Mouse (Mus musculus) ZHBTc4 (cell line): ENCODE results near the gene Phf5a.

Experiments
- DNase-seq: peaks from one replicate; pipeline ENCODE4 v3.0.0-alpha.2; 2011; ENCODE audit warnings: low read depth, low spot score

Gene Phf5a

GRCm38 (mm10) chr15:81885418-81885934 is 13.8 kb upstream of the Phf5a start:
- no peak for DNase-seq

GRCm38 (mm10) chr15:81882348-81882747 is 10.6 kb upstream of the Phf5a start:
- no peak for DNase-seq

- DNase-seq = no peak
These were observed 8.1 kb upstream of the Phf5a start for GRCm38 (mm10) chr15:81879531-81880401.

DNA sequence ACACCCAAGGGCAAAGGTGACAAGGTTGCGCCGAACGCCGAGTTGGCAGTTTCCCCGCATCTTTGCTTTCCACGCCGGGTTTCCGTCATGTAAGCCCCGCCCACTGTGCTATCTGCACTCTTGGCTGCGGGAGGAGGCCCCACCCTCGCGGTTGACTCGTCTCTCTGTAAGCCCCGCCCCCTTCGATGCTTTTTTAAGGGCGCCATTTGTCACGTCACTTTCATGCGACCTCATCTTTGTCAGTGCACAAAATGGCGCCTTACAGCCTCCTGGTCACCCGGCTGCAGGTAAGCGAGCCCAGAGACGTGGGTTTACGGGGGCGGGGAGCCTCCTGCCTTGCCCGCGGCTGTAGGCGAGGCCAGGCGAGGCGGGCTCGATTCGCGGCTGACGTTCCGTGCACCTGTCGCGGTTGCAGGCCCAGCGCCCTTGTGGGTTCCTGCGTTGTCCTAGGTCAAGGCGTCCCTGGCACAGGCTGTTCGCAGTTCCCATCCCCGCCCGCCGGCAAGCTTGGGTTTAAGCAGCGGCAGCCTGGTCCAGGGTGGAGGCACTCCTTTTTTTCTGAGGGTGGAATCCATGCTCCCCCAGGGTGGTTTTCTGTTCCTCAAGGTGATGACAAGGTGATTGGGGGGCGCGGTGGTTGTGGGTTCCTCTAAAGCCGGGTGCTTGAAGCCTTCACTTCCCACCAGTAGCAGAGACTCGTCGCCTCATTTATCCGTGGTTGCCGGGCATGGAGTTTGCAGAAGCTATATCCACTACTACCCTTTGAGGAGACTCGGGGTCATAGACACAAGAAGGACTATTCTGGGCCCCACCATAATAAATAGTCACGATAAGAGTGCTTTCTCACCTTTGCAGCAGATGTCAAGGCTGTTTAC is 788 bp upstream of the Phf5a start, which contains the start of gene Aco2:
Gene Aco2 (plus strand): TSS at position 48 of the 875 bp plus-strand sequence.
- DNase-seq = peak; percentile 99

DNA sequence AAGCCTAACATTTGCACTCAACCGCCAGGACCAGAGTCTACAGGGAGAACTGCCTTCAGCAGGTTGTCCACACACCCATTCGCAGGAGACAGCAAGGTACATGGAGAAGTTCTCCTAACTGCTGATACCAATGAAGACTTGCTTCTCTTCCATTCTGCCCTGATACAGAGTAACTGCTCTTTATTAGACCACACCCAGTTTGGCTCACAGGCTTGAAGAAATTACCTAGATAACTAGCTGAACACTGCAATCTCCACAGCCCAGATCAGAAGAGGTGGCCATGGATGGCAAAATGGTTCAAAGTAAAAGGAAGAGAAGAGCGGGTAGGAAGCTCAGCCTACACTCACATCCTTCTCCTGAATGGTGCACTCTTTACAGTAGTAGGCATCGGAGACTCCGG is 1.7 kb downstream of the Phf5a start:
- DNase-seq = no peak

DNA sequence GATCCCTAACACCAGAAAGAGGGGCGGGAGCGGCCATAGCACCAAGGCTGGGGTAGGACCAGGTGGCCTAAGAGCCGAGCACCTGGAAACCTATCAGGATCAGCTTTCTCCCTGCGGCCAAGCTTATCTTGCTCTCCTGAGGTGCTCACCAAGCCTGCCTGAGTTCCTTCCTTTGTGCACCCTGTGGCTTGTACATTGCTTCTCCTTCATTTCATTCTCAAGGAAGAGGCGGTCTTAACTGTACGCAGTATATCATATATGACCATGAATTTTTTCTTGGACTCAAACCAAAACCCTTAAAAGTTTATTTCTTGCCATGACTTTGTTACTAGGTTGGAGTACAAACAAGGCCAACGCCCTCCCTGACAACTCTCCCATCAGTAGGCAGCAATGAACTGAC is 7.5 kb downstream of the Phf5a start:
- no peak for DNase-seq

- no peak for DNase-seq
These were observed 11.1 kb downstream of the Phf5a start for GRCm38 (mm10) chr15:81860471-81861135.

- peak; percentile 83 for DNase-seq
These were observed 12.1 kb downstream of the Phf5a start for GRCm38 (mm10) chr15:81859330-81860255.

DNA sequence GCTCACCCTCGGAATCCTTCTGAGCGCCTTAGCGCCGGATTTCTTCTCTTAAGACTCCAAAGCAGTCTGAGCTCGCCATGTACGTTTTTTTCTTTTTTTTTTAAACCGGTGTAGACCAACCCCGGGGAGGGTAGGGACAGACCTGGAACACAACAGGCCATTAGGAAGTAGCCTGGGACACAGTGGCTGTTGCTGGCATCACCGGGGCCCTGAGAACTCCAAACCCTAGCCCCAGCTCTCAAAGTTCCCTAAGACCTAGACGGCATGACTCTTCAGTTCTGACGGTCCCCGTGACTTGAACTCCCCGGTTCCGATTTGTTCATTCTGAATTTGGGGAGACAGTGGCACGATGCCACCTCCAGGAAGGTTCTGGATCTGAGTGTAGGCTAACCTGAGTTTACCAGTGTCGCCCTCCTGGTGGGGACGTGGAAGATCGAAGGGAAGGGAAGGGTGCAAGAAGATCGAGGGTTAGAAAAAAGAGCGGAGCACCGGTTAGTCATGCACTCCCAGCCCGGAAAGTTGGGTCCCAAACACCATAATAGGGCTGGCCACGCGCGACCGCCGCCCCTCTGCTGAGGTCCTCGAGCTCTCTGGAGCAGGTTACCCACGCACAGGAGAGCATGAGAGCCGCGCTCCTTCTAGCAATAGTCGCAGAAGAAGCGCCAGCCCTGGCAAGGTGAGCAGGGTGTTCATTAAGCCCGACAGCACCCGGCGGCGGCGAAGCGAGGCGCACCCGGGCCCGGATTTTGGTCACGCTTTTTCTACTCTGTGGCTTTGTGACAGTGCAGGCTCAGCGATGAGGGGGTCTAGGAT is 13.0 kb downstream of the Phf5a start, which contains the start of gene Tob2:
Gene Tob2 (minus strand): TSS at position 280 of the 813 bp plus-strand sequence.
- peak; percentile 65 for DNase-seq

DNA sequence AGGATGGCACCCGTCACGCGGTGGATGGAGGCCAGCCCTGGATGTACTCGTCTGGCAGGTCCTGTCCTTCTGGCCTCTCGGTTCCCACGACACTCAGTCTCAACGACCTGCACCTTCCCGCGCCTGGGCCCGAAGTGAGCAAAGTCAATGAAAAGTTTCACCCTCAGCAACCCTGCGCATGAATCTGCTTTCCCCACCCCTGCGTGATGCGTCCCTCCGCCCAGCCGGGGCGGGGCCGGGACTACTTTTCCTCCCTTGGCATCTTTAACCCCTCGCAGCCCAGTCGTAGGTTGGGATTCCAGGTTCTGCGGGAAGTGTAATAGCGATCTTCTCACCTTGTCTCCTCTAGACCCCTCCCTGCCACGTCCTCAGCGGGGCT is 13.6 kb downstream of the Phf5a start:
- DNase-seq = peak; percentile 91

DNA sequence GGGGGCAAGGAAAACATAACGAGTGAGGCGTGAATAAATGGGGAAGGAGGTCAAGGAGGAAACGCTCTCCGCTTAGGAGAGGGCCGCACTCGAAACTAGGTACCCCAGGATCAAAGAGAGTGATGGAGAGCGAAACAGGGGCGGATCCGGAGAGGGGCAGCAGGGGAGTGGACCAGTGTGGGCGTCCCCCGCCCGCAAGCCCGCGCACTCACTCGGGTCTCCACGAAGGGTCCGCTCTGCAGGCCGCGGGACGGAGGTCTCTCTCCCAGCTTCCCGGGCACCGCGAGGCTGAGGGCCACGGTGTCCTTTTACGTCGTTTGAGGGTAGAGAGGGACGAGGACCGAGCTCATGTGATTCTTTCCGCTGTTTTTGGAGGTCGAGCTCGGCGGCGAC is 14.0 kb downstream of the Phf5a start:
- DNase-seq = no peak

- no peak for DNase-seq
These were observed 14.6 kb downstream of the Phf5a start for GRCm38 (mm10) chr15:81856938-81857723.

DNA sequence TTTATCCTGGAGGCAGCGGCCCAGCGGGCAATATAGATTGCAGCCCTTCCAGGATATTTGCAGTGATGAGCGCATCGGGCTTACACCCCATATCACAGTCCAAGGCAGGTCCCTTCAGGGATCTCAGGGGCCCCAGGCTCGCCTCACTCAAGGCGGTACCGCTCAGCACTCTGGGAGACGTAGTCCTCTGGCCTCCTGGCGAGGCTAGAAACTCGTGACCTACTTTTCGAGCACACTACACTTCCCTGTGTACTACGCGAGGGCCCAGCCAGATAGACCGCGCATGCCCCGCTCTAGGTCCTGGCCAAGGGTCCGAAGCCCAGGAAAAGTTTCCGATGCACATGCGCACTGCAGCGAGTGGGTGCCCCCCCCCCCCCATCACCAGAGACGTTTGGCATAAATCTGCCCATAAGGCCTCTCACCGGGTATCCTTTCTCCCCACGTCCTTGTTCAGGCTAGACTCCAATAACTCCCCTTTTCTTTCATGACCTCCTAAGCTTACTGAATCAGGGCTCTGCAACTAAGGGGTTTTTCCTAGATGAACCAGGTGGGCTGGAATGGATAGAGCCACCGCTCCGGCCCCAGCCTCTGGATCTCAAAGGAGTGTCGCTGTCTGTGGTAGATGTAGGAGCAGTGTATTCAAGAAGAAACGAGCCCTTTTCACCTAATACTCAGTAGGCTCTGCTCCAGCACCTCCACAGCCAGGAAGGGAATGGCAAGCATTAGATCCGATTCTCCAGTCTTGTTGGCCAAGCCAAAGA is 15.5 kb downstream of the Phf5a start:
- DNase-seq = peak; percentile 94

- DNase-seq = no peak
These were observed 18.6 kb downstream of the Phf5a start for GRCm38 (mm10) chr15:81853081-81853480.

DNA sequence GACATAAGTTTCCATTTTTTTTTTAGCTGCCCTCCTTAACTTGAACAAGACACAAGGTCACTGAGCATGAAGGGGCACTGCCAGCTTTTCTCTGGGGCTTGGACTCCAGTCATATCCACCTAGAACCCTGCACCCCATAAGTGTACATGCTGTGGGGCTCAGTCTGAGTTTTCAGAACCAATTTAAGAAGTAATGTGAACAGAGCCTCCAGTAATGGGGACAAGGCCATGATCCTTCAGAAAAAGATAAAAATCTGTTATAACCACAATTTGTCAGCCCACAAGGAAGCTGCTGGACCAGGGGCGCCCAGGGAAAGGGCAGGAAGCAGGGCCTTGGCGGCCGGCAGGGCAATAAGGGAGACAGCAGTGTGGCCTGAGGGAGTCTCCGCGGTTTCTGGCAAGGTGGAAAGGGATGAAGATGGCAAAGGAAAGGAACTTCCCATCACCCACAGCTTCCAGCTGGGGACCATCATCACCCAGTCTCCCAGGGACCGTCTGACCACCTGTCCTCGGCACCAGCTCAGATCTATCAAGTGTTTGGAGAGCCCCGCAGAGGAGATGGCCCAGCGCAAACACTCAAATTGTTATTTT is 19.2 kb downstream of the Phf5a start:
- DNase-seq = no peak

DNA sequence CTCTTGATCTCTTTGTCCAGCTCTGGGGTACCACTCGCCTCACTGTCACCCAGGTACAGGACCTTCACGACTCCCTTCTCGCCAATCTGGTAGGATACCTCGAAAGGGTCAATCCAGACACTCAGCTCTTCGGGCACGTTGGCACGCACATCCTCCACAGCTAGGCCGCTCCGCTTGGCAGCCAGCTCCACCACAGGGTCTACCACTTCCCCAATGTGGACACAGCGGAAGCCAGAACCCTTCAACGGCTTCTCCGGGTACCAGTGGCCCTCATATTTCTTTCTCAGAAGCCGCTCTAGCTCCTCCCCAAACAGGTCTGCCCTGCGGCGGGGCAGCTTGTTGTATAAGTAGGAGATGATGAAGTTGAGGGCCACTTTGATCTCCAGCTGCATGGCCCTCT is 20.3 kb downstream of the Phf5a start:
- no peak for DNase-seq

- DNase-seq = no peak
These were observed 21.0 kb downstream of the Phf5a start for GRCm38 (mm10) chr15:81850718-81851117.

GRCm38 (mm10) chr15:81849104-81849503 is 22.6 kb downstream of the Phf5a start:
- DNase-seq = no peak
